Mouse (Mus musculus) adrenal gland, postnatal 14 days (tissue): ENCODE results near the gene 1110065P20Rik. TPM values are rescaled to one million over a fixed set of nuclear protein-coding genes. Genes with fewer than 3 reads are reported as not detected.
A peak's percentile ranks its signal among the peaks of the same experiment; 100 is the strongest.

Source experiments
- DNase-seq: peaks from one replicate; pipeline ENCODE4 v3.0.0; 2021; ENCODE audit warnings: mixed read lengths
- long read RNA-seq, 2 experiments: library from polyadenylated mRNA; stranded (forward); transcript quantifications; one replicate each; pipeline ENCODE4 v2.0.0; 2021
- total RNA-seq: library from RNA; stranded (reverse); gene quantifications from 2 replicates; pipeline ENCODE4 v1.2.3, GENCODE M21; 2021

The 1110065P20Rik gene
- 44.6 and 50.1 TPM in 2 replicates for total RNA-seq
- long read RNA-seq, experiment 1, transcript 1110065P20Rik-201 (3 exons, 968 nt): minor isoform, 8 of 55 reads
- long read RNA-seq, experiment 1, transcript 1110065P20Rik-203 (2 exons, 659 nt): minor isoform, 12 of 55 reads
- long read RNA-seq, experiment 1, transcript 1110065P20Rik-204 (3 exons, 762 nt): major isoform, 20 of 55 reads
- long read RNA-seq, experiment 1, transcript 1110065P20Rik-202 (3 exons, 761 nt): minor isoform, 8 of 55 reads
- long read RNA-seq, experiment 1, partial matches to known transcripts: 1 of 55 reads
- long read RNA-seq, experiment 1, other reads (novel, unspliced or antisense): 4 of 55 reads
- long read RNA-seq, experiment 2, transcript 1110065P20Rik-202 (3 exons, 761 nt): minor isoform, 11 of 61 reads
- long read RNA-seq, experiment 2, transcript 1110065P20Rik-204 (3 exons, 762 nt): major isoform, 19 of 61 reads
- long read RNA-seq, experiment 2, transcript 1110065P20Rik-201 (3 exons, 968 nt): minor isoform, 11 of 61 reads
- long read RNA-seq, experiment 2, transcript 1110065P20Rik-203 (2 exons, 659 nt): minor isoform, 15 of 61 reads
- long read RNA-seq, experiment 2, partial matches to known transcripts: 0 of 61 reads
- long read RNA-seq, experiment 2, other reads (novel, unspliced or antisense): 4 of 61 reads

- peak; percentile 93 for DNase-seq
Measured at GRCm38 (mm10) chr4:124850933-124851658, at the start of gene 1110065P20Rik. Gene 1110065P20Rik, minus strand, starts transcription at chr4:124851196.

GRCm38 (mm10) chr4:124899906-124900305, 48.9 kb upstream of the 1110065P20Rik start:
- no peak for DNase-seq

GRCm38 (mm10) chr4:124898428-124898827, 47.4 kb upstream of the 1110065P20Rik start:
- DNase-seq: no peak

- peak; percentile 42 for DNase-seq
Measured at GRCm38 (mm10) chr4:124894508-124895428, 43.8 kb upstream of the 1110065P20Rik start.

GRCm38 (mm10) chr4:124893769-124894168, 42.8 kb upstream of the 1110065P20Rik start:
- DNase-seq: no peak

- no peak for DNase-seq
Measured at GRCm38 (mm10) chr4:124890831-124891230, 39.8 kb upstream of the 1110065P20Rik start.

- DNase-seq: no peak
Measured at GRCm38 (mm10) chr4:124889935-124890334, 38.9 kb upstream of the 1110065P20Rik start.

- no peak for DNase-seq
Measured at GRCm38 (mm10) chr4:124888702-124889101, 37.7 kb upstream of the 1110065P20Rik start.

- DNase-seq: peak; percentile 82
Measured at GRCm38 (mm10) chr4:124882151-124882729, 31.2 kb upstream of the 1110065P20Rik start.

GRCm38 (mm10) chr4:124881341-124881908, 30.4 kb upstream of the 1110065P20Rik start:
- peak; percentile 59 for DNase-seq

- DNase-seq: no peak
Measured at GRCm38 (mm10) chr4:124880599-124880998, 29.6 kb upstream of the 1110065P20Rik start, which contains the start of gene Epha10. Gene Epha10, plus strand, starts transcription at chr4:124880899.

GRCm38 (mm10) chr4:124872719-124873118, 21.7 kb upstream of the 1110065P20Rik start:
- DNase-seq: no peak

GRCm38 (mm10) chr4:124861283-124862188, 10.5 kb upstream of the 1110065P20Rik start, which contains the start of gene Maneal:
Gene Maneal, minus strand, starts transcription at chr4:124862171.
- peak; percentile 17 for DNase-seq

GRCm38 (mm10) chr4:124860446-124860845, 9.4 kb upstream of the 1110065P20Rik start:
- peak; percentile 91 for DNase-seq

- DNase-seq: peak; percentile 90
Measured at GRCm38 (mm10) chr4:124858370-124858769, 7.4 kb upstream of the 1110065P20Rik start.

GRCm38 (mm10) chr4:124856294-124856693, 5.3 kb upstream of the 1110065P20Rik start:
- DNase-seq: no peak

- DNase-seq: peak; percentile 97
Measured at GRCm38 (mm10) chr4:124850261-124850913, 609 bp downstream of the 1110065P20Rik start, which contains the start of gene Yrdc. Gene Yrdc, plus strand, starts transcription at chr4:124850679.

GRCm38 (mm10) chr4:124849631-124850260, 1.2 kb downstream of the 1110065P20Rik start:
- peak; percentile 66 for DNase-seq
